Mouse (Mus musculus): Measurements from ENCODE around the gene Grm4.

DNA sequence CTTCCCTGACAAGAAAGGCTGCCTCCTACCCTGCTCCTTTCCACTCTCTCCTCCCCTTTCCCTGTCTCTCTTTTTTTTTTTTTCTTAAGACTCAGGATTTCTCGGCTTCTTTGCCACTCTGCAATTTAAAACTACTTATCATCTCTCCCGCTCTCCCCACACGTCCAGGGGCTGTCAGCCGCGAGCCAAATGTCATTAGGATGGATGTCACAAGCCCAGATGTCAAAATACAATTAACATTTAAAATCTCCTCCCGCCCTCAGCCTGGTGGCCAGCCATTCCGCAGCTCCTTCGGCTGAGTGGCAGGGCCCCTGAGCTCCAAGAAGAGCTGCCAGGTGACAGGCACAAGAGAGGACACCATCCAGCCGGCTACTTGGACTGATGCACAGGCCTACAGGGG is 2.9 kb downstream of the Grm4 start:
- TF ChIP-seq CTCF (IDR thresholded peaks at IDR 0.05; ENCODE audit: borderline replicate concordance, insufficient read depth, low read length) = no peak
- no peak for TF ChIP-seq POLR2A (IDR thresholded peaks at IDR 0.05; ENCODE audit: low read depth, low read length)
